Mouse (Mus musculus): ENCODE measurements around the gene Slc5a2.

Slc5a2 gene

GRCm38 (mm10) chr7:128248081-128249042, 17.1 kb upstream of the Slc5a2 start:
- in situ Hi-C loops (cut with MboI, MseI): loop anchor here (25.0 kb wide), 1 partner anchor 1036 kb away; the partner anchor contains the start of genes Mylpf and Tbc1d10b

GRCm38 (mm10) chr7:128249998-128250397, 15.5 kb upstream of the Slc5a2 start:
- in situ Hi-C loops (cut with MboI, MseI): loop anchor here (25.0 kb wide), 1 partner anchor 1038 kb away; the partner anchor contains the start of genes Mylpf and Tbc1d10b

GRCm38 (mm10) chr7:128251946-128252345, 13.5 kb upstream of the Slc5a2 start:
- in situ Hi-C loops (cut with MboI, MseI): no loop called here

GRCm38 (mm10) chr7:128252609-128253008, 12.8 kb upstream of the Slc5a2 start:
- in situ Hi-C loops (cut with MboI, MseI): no loop called here

- in situ Hi-C loops (cut with MboI, MseI): no loop called here
Observed at GRCm38 (mm10) chr7:128254978-128255377, 10.5 kb upstream of the Slc5a2 start.

- in situ Hi-C loops (cut with MboI, MseI): no loop called here
Observed at GRCm38 (mm10) chr7:128255757-128256156, 9.7 kb upstream of the Slc5a2 start.

- in situ Hi-C loops (cut with MboI, MseI): no loop called here
Observed at GRCm38 (mm10) chr7:128256783-128257334, 8.6 kb upstream of the Slc5a2 start.

- in situ Hi-C loops (cut with MboI, MseI): no loop called here
Observed at GRCm38 (mm10) chr7:128266056-128266455, 599 bp downstream of the Slc5a2 start.

GRCm38 (mm10) chr7:128267391-128267790, 1.9 kb downstream of the Slc5a2 start:
- in situ Hi-C loops (cut with MboI, MseI): no loop called here

GRCm38 (mm10) chr7:128267813-128268212, 2.4 kb downstream of the Slc5a2 start:
- in situ Hi-C loops (cut with MboI, MseI): no loop called here

- in situ Hi-C loops (cut with MboI, MseI): no loop called here
Observed at GRCm38 (mm10) chr7:128270431-128270850, 5.0 kb downstream of the Slc5a2 start.

GRCm38 (mm10) chr7:128271496-128271895, 6.0 kb downstream of the Slc5a2 start:
- in situ Hi-C loops (cut with MboI, MseI): no loop called here

- in situ Hi-C loops (cut with MboI, MseI): no loop called here
Observed at GRCm38 (mm10) chr7:128276051-128276450, 10.6 kb downstream of the Slc5a2 start.

GRCm38 (mm10) chr7:128279750-128280149, 14.3 kb downstream of the Slc5a2 start:
- in situ Hi-C loops (cut with MboI, MseI): no loop called here

GRCm38 (mm10) chr7:128281765-128282164, 16.3 kb downstream of the Slc5a2 start:
- in situ Hi-C loops (cut with MboI, MseI): no loop called here

- in situ Hi-C loops (cut with MboI, MseI): no loop called here
Observed at GRCm38 (mm10) chr7:128282532-128283244, 17.2 kb downstream of the Slc5a2 start.

GRCm38 (mm10) chr7:128284047-128284446, 18.6 kb downstream of the Slc5a2 start:
- in situ Hi-C loops (cut with MboI, MseI): no loop called here

- in situ Hi-C loops (cut with MboI, MseI): no loop called here
Observed at GRCm38 (mm10) chr7:128285060-128285459, 19.6 kb downstream of the Slc5a2 start.

- in situ Hi-C loops (cut with MboI, MseI): no loop called here
Observed at GRCm38 (mm10) chr7:128288923-128289544, 23.6 kb downstream of the Slc5a2 start.

- in situ Hi-C loops (cut with MboI, MseI): no loop called here
Observed at GRCm38 (mm10) chr7:128294785-128295184, 29.3 kb downstream of the Slc5a2 start.

GRCm38 (mm10) chr7:128296514-128296913, 31.1 kb downstream of the Slc5a2 start:
- in situ Hi-C loops (cut with MboI, MseI): no loop called here

GRCm38 (mm10) chr7:128297291-128297616, 31.8 kb downstream of the Slc5a2 start:
- in situ Hi-C loops (cut with MboI, MseI): no loop called here

Data from T-helper 1 cell (primary cell).